Mouse (Mus musculus): ENCODE data around the gene Gga3. TPM values are rescaled to one million over a fixed set of nuclear protein-coding genes. Genes with fewer than 3 reads are reported as not detected.

Gga3 gene
- total RNA-seq, 2 experiments from 2014 or later = 57.0 to 69.8 TPM

DNA sequence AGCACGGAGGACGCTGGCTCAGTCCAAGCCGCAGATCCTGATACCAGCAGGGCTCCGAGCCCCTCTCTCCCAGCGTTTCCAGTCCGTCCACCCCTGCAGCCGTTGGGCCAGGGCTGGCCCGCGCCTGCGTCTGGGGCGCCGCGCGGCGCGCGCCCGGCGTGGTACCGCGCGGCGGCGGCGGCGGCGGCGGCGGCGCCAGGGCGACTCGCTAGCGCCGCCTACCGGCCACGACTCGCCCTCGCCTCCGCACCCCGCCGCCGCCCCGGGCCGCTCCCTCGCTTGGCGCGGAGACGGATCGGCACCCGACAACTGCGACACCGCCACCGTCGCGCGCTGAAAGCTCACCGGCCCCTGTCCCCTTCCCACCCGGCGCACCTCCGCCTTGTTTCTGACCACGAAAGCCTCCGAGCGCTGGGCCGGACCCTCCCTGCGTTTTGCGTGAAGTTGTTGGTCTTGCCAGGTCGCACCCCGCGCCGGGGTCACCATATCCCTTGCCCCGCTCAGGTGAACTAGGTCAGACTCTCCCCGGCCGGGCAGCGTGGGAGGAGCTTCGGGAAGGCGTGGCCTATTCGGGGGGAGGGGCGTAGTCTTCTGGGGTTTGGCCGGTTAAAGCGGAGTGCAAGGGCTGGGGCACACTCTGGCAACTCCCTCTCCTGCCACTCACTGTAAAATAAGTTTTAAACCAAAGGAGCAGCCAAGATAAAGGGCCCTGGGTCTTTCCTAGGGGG is 8.7 kb upstream of the Gga3 start, which contains the start of gene Mif4gd:
Gene Mif4gd (minus strand): TSS at position 560 of the 728 bp plus-strand sequence.
- peak; percentile 77 to 84 for DNase-seq (ENCODE audit: low spot score in 2 of 2)

DNA sequence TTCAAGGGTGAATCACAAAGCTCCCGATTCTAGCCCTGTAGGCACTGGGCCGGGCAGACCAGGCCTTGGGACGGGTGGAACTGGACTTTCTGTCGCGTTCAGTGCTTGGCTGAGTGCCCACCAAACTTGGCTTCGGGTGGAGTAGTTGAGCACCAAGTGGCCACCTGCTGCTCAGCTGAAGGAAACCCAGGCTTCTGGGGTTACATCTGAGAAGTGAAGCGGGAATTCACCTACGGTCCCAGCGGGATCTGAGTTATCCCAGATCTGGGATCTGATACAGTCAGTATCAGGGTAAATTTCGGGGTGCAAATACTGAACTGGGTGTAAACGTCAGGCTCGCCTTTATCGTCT is 8.2 kb upstream of the Gga3 start:
- DNase-seq (ENCODE audit: low spot score in 2 of 2) = peak; percentile 57 to 71

DNA sequence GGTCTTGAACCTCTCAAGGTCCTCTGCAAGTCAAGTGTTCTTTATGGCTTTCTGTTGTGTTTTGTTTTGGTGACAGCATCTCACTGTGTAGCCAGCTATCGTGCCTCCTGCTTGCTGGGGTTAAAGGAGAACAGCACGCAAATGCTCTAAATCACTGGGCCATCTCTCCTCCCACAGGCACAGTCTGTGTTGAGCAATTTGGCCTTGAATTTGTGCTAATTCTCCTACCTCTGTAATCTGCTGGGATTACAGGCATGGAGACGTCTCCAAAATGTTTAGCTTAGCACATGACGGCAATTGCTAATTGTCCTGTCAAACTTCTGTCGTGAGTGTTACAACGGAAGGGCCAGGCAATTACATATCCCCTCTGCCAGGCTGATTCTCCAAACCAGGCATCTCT is 7.3 kb upstream of the Gga3 start:
- no peak for DNase-seq (ENCODE audit: low spot score in 2 of 2)

GRCm38 (mm10) chr11:115609576-115609975 is 5.7 kb upstream of the Gga3 start:
- DNase-seq (ENCODE audit: low spot score in 2 of 2) = no peak

- peak; percentile 46 to 69 for DNase-seq (ENCODE audit: low spot score in 2 of 2)
These were observed 4.9 kb upstream of the Gga3 start for GRCm38 (mm10) chr11:115608421-115609399.

- no peak for DNase-seq (ENCODE audit: low spot score in 2 of 2)
These were observed 2.9 kb upstream of the Gga3 start for GRCm38 (mm10) chr11:115606733-115607132.

DNA sequence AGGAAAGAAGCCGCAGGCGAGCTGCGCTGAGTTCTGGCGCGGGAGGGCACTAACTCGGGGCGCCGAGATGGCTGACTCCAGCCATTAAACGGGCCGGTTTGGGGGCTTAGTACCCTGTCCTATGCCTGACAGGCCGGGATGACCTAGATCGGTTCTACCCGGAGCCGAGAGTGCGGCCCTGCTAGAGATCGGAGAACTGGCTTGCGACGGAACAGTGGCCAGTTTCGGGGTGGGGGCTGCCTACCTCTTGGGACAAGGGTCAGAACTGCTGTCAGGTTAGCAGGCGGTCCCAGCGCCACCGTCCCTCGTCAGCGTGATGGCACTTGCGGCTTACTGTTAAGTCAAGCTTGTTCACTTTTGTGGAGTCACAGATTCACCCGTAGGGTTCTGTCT is 449 bp upstream of the Gga3 start:
- DNase-seq (ENCODE audit: low spot score in 2 of 2) = no peak

DNA sequence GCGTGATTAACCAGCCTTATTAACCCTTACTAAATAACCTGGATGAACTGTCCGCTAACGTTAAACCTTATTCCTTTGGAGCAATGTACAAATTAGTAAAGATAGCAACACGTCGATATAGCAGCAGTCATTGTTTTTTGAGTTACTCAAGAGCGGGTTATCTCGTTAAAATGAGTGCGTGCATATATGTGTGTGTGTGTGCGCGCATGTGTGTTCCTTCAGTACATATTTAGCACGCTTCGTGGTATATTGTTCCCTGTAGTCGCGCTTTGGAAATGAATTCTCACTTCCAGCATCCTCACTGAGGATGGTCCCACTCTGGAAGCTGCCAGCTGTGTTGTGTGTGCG is 749 bp downstream of the Gga3 start:
- no peak for DNase-seq (ENCODE audit: low spot score in 2 of 2)

DNA sequence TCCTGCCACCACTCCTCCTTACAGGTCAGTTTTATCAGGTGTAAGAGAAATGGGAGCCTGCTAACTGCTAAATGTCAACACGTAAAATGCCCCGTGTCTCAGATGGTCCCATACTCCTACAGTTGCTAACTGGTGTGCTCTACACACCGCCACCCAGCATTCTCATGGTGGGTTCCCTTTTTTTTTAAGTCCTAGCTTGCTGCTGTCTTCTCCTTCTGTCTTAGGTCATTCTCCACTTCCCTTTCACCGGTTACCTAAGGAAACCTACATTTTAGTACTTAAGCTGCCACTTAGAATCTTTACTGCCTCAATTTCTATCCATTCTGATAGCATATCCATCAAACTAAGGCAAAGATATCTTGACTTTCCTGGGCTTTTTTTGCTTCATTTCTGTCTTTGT is 2.7 kb downstream of the Gga3 start:
- no peak for DNase-seq (ENCODE audit: low spot score in 2 of 2)

DNA sequence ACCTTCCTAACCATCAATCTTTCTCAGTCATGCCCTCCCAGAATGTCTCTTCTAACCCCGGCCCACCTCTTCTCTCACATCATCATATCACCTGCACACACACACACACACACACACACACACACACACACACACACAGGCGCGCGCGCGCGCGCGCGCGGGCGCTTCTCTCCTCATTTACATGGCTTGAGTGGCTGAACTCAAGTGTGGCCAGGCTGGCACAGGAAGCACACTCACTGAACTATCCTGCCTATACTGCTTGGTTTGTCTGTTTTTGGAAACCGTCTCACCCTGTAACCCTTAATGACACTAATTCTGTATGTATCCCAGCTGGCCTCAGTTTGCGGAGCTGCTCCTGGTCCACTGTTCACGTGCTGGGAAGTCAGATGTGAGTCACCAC is 3.1 kb downstream of the Gga3 start:
- no peak for DNase-seq (ENCODE audit: low spot score in 2 of 2)

- no peak for DNase-seq (ENCODE audit: low spot score in 2 of 2)
These were observed 4.1 kb downstream of the Gga3 start for GRCm38 (mm10) chr11:115599722-115600121.

GRCm38 (mm10) chr11:115598309-115598708 is 5.5 kb downstream of the Gga3 start:
- no peak for DNase-seq (ENCODE audit: low spot score in 2 of 2)

- DNase-seq (ENCODE audit: low spot score in 2 of 2) = no peak
These were observed 8.6 kb downstream of the Gga3 start for GRCm38 (mm10) chr11:115595209-115595608.

DNA sequence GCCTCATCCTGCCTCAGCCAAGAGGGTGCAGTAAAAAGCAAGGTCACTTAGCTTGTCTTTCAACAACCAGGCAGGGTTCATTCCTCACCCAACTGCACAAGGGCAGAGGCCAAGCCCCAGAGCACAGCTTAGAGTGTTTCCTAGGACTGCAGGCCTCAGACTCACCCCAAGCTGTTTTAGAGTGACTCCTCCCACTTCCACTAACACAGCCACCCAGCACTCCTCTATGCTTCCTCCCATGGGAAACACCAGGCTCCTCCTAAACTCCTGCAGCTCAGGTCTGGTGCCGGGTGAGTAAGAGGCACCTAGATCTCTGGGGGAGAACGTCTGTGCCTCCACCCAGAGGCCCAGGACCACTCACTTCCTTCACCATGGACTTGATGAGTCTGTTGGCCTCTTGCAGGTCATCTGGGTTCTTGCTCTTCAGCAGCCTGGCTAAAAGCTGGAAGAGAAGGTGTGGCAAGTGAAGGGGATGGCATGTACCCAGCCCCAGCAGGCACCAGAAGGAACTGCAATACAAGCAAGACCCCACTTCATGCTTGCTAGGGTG is 13.2 kb downstream of the Gga3 start:
- no peak for DNase-seq (ENCODE audit: low spot score in 2 of 2)

DNA sequence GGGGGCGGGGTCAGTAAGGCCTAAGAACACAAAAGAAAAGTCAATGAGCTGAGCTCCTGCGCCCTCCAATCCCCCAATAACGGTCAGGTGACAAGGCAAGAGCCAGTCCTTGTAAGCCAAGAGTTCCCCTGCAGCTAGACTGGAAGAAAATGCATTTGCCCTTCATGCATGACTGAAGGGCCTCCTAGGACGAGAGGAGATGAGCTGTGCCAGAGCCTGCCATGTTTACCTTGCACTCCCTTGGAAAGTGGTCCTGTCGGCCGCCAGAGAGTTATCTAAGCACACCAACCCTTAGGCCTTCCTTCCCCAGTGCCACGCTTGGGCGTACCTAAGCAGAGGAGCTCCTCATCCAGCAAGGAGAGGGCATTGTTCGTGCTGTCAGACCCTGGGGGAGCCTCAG is 15.9 kb downstream of the Gga3 start:
- no peak for DNase-seq (ENCODE audit: low spot score in 2 of 2)

GRCm38 (mm10) chr11:115586403-115586802 is 17.4 kb downstream of the Gga3 start:
- no peak for DNase-seq (ENCODE audit: low spot score in 2 of 2)

- DNase-seq (ENCODE audit: low spot score in 2 of 2) = no peak
These were observed 18.2 kb downstream of the Gga3 start for GRCm38 (mm10) chr11:115585573-115586100.

- DNase-seq (ENCODE audit: low spot score in 2 of 2) = no peak
These were observed 19.3 kb downstream of the Gga3 start for GRCm38 (mm10) chr11:115584376-115585073.

- no peak for DNase-seq (ENCODE audit: low spot score in 2 of 2)
These were observed 20.8 kb downstream of the Gga3 start for GRCm38 (mm10) chr11:115582913-115583606.

DNA sequence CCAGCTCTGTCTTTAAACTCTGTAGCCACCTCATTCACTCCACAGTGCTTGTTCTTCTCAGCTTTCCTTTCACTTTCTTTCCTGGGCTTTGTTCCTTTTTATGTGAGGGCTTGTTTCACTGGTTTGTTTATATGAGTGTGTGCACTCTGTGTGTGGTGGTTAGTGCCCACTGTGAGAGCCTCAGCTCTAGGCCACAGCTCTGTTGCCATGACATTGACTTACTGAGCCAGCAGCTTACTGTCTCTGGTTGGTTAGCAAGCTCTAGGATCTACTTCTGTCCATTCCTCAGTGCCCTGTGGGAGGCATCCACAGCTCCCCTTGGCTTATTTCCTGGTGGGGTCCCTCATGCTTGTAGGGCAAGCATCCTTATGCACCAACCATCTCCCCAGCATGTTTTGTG is 24.8 kb downstream of the Gga3 start:
- no peak for DNase-seq (ENCODE audit: low spot score in 2 of 2)

- DNase-seq (ENCODE audit: low spot score in 2 of 2) = no peak
These were observed 38.9 kb downstream of the Gga3 start for GRCm38 (mm10) chr11:115564961-115565360.

All from layer of hippocampus, postnatal 14 days (tissue).